Mouse (Mus musculus) liver, adult 2 months (tissue): ENCODE results near the gene D330020A13Rik.
"Not testable (repeated sequence)": the region's sequence is repeated elsewhere in the genome, so short reads cannot be mapped to it uniquely, and the experiment has no call there.

Experiments
- CTCF ChIP-seq: fragments of 200-500 bp; IDR thresholded peaks from 2 replicates; pipeline ENCODE4 v1.5.1; 2011; ENCODE audit warnings: low read depth, low read length, control low read depth
- POLR2A ChIP-seq: fragments of 200-500 bp; IDR thresholded peaks from 2 replicates; pipeline ENCODE4 v1.6.1; 2011; ENCODE audit warnings: low read length, control low read depth; ENCODE audit not compliant: insufficient read depth; ENCODE audit errors: extremely low read depth

GRCm38 (mm10) chr6:120296589-120296988, 2.4 kb downstream of the D330020A13Rik start:
- TF ChIP-seq POLR2A, CTCF: not testable (repeated sequence)
